Mouse (Mus musculus): Measurements from ENCODE around the gene Tial1.

DNA sequence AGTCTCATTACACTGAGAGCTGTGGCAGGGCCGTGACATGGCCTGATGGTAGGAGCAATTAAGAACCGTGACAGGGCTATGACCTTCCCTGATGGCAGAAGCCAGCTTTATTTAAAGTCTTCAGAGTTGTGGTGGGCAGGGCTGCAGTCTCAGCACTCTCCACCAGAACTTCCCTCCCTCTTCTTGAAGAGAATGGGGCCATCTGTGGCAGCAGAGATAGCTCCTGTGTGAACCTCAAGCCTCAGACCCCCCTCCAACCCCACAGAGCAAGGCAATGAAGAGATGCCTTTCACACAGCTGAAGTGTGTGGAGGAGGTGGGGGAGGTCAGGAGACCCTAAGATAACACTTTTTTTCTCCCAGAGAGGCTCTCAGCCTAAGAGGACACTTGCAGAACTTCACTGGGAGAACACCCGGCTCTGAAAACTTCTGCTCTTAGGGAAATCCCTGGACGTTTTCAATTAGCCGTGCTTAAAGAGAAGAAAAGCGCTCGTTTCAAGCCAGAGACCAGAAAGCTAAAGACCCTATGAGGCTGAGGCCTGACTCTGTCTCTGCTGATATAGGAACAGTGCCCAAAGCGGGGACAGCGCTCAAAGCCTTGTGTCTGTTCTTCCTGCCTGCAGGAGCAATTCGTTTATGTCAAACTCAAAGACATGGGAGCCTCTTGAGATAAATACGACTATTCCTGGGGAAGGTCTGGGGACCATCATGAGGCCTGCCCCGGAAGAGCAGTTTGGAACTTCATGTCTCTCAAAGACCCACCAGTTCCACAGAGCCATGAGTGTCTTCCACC lies 70.1 kb downstream of the Tial1 start:
- TF ChIP-seq POLR2A (IDR thresholded peaks at IDR 0.05; ENCODE audit: control insufficient read depth, low read depth, low read length) (no peak), CTCF (IDR thresholded peaks at IDR 0.05; ENCODE audit: control insufficient read depth, insufficient read depth, insufficient replicate concordance, low read depth, low read length) (no peak)

Measured in testis, adult 2 months (tissue).